Mouse (Mus musculus) C2C12 (cell line): ENCODE data around the gene Sdhaf3. TPM values are rescaled to one million over a fixed set of nuclear protein-coding genes. Genes with fewer than 3 reads are reported as not detected.

Source experiments
- H3K27me3 ChIP-seq: one replicate; pipeline ENCODE4 v1.6.1; 2011; ENCODE audit not compliant: control insufficient read depth, insufficient read depth, insufficient read length
- H3K36me3 ChIP-seq: one replicate; pipeline ENCODE4 v1.6.1; 2011; ENCODE audit not compliant: control insufficient read depth, insufficient read depth
- H3K4me3 ChIP-seq: one replicate; pipeline ENCODE4 v1.5.1; 2011; ENCODE audit warnings: mild to moderate bottlenecking, control low read depth; ENCODE audit not compliant: poor library complexity, insufficient read depth, severe bottlenecking
- H3K79me2 ChIP-seq: one replicate; pipeline ENCODE4 v1.6.1; 2011; ENCODE audit not compliant: control insufficient read depth, insufficient read depth
- H3K79me3 ChIP-seq: one replicate; pipeline ENCODE4 v1.6.1; 2011; ENCODE audit warnings: low read depth, control low read depth
- H3ac ChIP-seq: one replicate; pipeline ENCODE3; 2011; ENCODE audit warnings: low read depth; ENCODE audit not compliant: control insufficient read depth, insufficient read length
- CEBPB ChIP-seq: IDR thresholded peaks from one replicate; pipeline ENCODE4 v1.6.1; 2011; ENCODE audit warnings: low read depth, mild to moderate bottlenecking, control low read depth, moderate library complexity
- CTCF ChIP-seq: IDR thresholded peaks from one replicate; pipeline ENCODE4 v1.5.1; 2011; ENCODE audit not compliant: control insufficient read depth, insufficient read depth, insufficient read length
- FOSL1 ChIP-seq: IDR thresholded peaks from one replicate; pipeline ENCODE4 v1.8.0; 2011; ENCODE audit warnings: mild to moderate bottlenecking, low read length; ENCODE audit not compliant: poor library complexity, insufficient read depth, severe bottlenecking
- MAX ChIP-seq: IDR thresholded peaks from one replicate; pipeline ENCODE4 v1.6.1; 2011; ENCODE audit warnings: mild to moderate bottlenecking, control low read depth
- MYOD1 ChIP-seq: IDR thresholded peaks from one replicate; pipeline ENCODE4 v1.6.1; 2011; ENCODE audit warnings: low read depth; ENCODE audit not compliant: control insufficient read depth, insufficient read length
- MYOG ChIP-seq: IDR thresholded peaks from one replicate; pipeline ENCODE4 v1.6.1; 2011; ENCODE audit not compliant: control insufficient read depth, insufficient read length; ENCODE audit errors: extremely low read depth
- USF1 ChIP-seq: IDR thresholded peaks from one replicate; pipeline ENCODE4 v1.6.1; 2011; ENCODE audit warnings: low read depth, mild to moderate bottlenecking, control low read depth, moderate library complexity
- polyA plus RNA-seq: library from polyadenylated mRNA; unstranded; fragments of >200 nt; fragmentation: generic; extraction: Trizol; gene quantifications from one replicate; pipeline ENCODE4 v1.2.1, GENCODE M21; 2012; ENCODE audit warnings: missing spikeins

Gene Sdhaf3
- polyA plus RNA-seq, 1 experiment, result 1.3 TPM

- Histone ChIP-seq H3K36me3 (no peaks in the 10 kb centered on the region), H3K79me2 (no peaks in the 10 kb centered on the region), H3K27me3 (no peaks in the 10 kb centered on the region), H3K79me3 (no peaks in the 10 kb centered on the region), H3ac (no peak overlapping the region), H3K4me3 (no peak overlapping the region)
- TF ChIP-seq MYOG (no peak), MYOD1 (no peak), USF1 (no peak), CEBPB (no peak), FOSL1 (no peak), CTCF (no peak), MAX (no peak)
These were observed 126.2 kb downstream of the Sdhaf3 start for GRCm38 (mm10) chr6:7082054-7082453.

- no peaks in the 10 kb centered on the region for H3K79me3 ChIP-seq
- TF ChIP-seq CTCF, result no peak
- TF ChIP-seq MYOD1, result no peak
- TF ChIP-seq CEBPB, result no peak
- no peak for TF ChIP-seq USF1
- no peak for TF ChIP-seq MYOG
- H3ac ChIP-seq, result no peak overlapping the region
- H3K4me3 ChIP-seq, result no peak overlapping the region
- H3K36me3 ChIP-seq, result no peaks in the 10 kb centered on the region
- no peaks in the 10 kb centered on the region for H3K27me3 ChIP-seq
- H3K79me2 ChIP-seq, result no peaks in the 10 kb centered on the region
These were observed 126.9 kb downstream of the Sdhaf3 start for GRCm38 (mm10) chr6:7082467-7083259.

- Histone ChIP-seq H3K36me3 (no peaks in the 10 kb centered on the region), H3K4me3 (no peak overlapping the region), H3K79me3 (no peaks in the 10 kb centered on the region), H3K79me2 (no peaks in the 10 kb centered on the region), H3K27me3 (no peaks in the 10 kb centered on the region), H3ac (no peak overlapping the region)
- TF ChIP-seq CEBPB (no peak), MAX (no peak), MYOD1 (no peak), FOSL1 (no peak), CTCF (no peak), USF1 (no peak), MYOG (no peak)
These were observed 127.9 kb downstream of the Sdhaf3 start for GRCm38 (mm10) chr6:7083661-7084060.

- Histone ChIP-seq H3K79me2 (no peaks in the 10 kb centered on the region), H3ac (no peak overlapping the region), H3K79me3 (no peaks in the 10 kb centered on the region), H3K36me3 (no peaks in the 10 kb centered on the region), H3K4me3 (no peak overlapping the region), H3K27me3 (no peaks in the 10 kb centered on the region)
- TF ChIP-seq CTCF (no peak), FOSL1 (no peak), CEBPB (no peak), MAX (no peak), MYOG (no peak), USF1 (no peak), MYOD1 (no peak)
These were observed 128.6 kb downstream of the Sdhaf3 start for GRCm38 (mm10) chr6:7084370-7084769.

- Histone ChIP-seq H3K27me3 (no peaks in the 10 kb centered on the region), H3ac (no peak overlapping the region), H3K79me2 (no peaks in the 10 kb centered on the region), H3K36me3 (no peaks in the 10 kb centered on the region), H3K79me3 (no peaks in the 10 kb centered on the region), H3K4me3 (no peak overlapping the region)
- no peak for TF ChIP-seq MYOD1
- TF ChIP-seq MAX, result no peak
- TF ChIP-seq CTCF, result no peak
- no peak for TF ChIP-seq MYOG
- TF ChIP-seq FOSL1, result no peak
- no peak for TF ChIP-seq USF1
- TF ChIP-seq CEBPB, result no peak
These were observed 129.7 kb downstream of the Sdhaf3 start for GRCm38 (mm10) chr6:7085506-7085905.

- H3K36me3 ChIP-seq, result no peaks in the 10 kb centered on the region
- no peak overlapping the region for H3ac ChIP-seq
- no peaks in the 10 kb centered on the region for H3K79me2 ChIP-seq
- no peaks in the 10 kb centered on the region for H3K79me3 ChIP-seq
- TF ChIP-seq USF1 (no peak), MYOD1 (no peak), FOSL1 (no peak), MAX (no peak)
- no peak overlapping the region for H3K4me3 ChIP-seq
- no peaks in the 10 kb centered on the region for H3K27me3 ChIP-seq
These were observed 136.3 kb downstream of the Sdhaf3 start for GRCm38 (mm10) chr6:7092094-7092493.

Other genes with a start within 250 kb of the Sdhaf3 start
- not detected for gene Dlx6, start 92.7 kb upstream of the Sdhaf3 start, polyA plus RNA-seq
- not detected for gene Dlx5, start 73.9 kb upstream of the Sdhaf3 start, polyA plus RNA-seq